Mouse (Mus musculus) spleen, adult 2 months (tissue): ENCODE measurements around the gene Gpr137. TPM values are rescaled to one million over a fixed set of nuclear protein-coding genes. Genes with fewer than 3 reads are reported as not detected.
A peak's percentile ranks its signal among the peaks of the same experiment; 100 is the strongest.

Experiments used
- DNase-seq, 2 experiments: peaks; one replicate each; pipeline versions ENCODE4 v3.0.0 to v3.0.0-alpha.2; 2012 to 2021; ENCODE audit warnings: low spot score in 2 of 2, low read depth in 1 of 2
- H3K27ac ChIP-seq: fragments of 200-500 bp; 2 replicates; pipeline ENCODE4 v1.5.1; 2012; ENCODE audit warnings: low read length, inconsistent platforms; ENCODE audit not compliant: insufficient read depth
- H3K27me3 ChIP-seq: fragments of 200-500 bp; 2 replicates; pipeline ENCODE4 v1.6.1; 2012; ENCODE audit warnings: mild to moderate bottlenecking, moderate library complexity, low read length, inconsistent platforms; ENCODE audit not compliant: control insufficient read depth, insufficient read depth
- H3K36me3 ChIP-seq: fragments of 200-500 bp; 2 replicates; pipeline ENCODE4 v1.6.1; 2012; ENCODE audit warnings: mild to moderate bottlenecking, low read length, inconsistent platforms; ENCODE audit not compliant: control insufficient read depth, insufficient read depth
- H3K4me1 ChIP-seq: fragments of 200-500 bp; 2 replicates; pipeline ENCODE4 v1.6.1; 2011; ENCODE audit warnings: inconsistent platforms; ENCODE audit not compliant: control insufficient read depth, insufficient read depth, insufficient read length
- H3K4me3 ChIP-seq: fragments of 200-500 bp; 2 replicates; pipeline ENCODE4 v1.5.1; 2011; ENCODE audit warnings: mild to moderate bottlenecking, inconsistent platforms; ENCODE audit not compliant: insufficient read depth, insufficient read length; ENCODE audit errors: extremely low read depth
- CTCF ChIP-seq: fragments of 200-500 bp; IDR thresholded peaks from 2 replicates; pipeline ENCODE4 v1.5.1; 2011; ENCODE audit warnings: mild to moderate bottlenecking, inconsistent platforms; ENCODE audit not compliant: insufficient read depth, insufficient read length, insufficient replicate concordance; ENCODE audit errors: extremely low read depth
- POLR2A ChIP-seq: fragments of 200-500 bp; IDR thresholded peaks from 2 replicates; pipeline ENCODE4 v1.6.1; 2011; ENCODE audit warnings: low read depth, low read length, inconsistent platforms
- WGBS: fragments of 180-500 bp; shearing (Covaris S2); methylation state at CpG from one replicate; pipeline ENCODE4 v1.1.7; 2018; 5-methylcytosine and 5-hydroxymethylcytosine counted together
- polyA plus RNA-seq: library from polyadenylated mRNA; depleted of rRNA; stranded (reverse); fragments of >200 nt; gene quantifications from 2 replicates; pipeline ENCODE4 v1.2.3, GENCODE M21; 2012

The Gpr137 gene
- polyA plus RNA-seq, 1 experiment: 54.6 TPM

GRCm38 (mm10) chr19:6933436-6934194, 8.7 kb downstream of the Gpr137 start:
- Histone ChIP-seq H3K27me3 (peaks cover 19% of the 10 kb centered on the region), H3K4me1 (peaks cover 6% of the 10 kb centered on the region; the same call in 1 of the 2 replicates), H3K36me3 (no peaks in the 10 kb centered on the region), H3K4me3 (peak overlapping the region; percentile 22; the same call in 1 of the 2 replicates), H3K27ac (no peak overlapping the region)
- no peak for DNase-seq
- TF ChIP-seq POLR2A: no peak
- WGBS: 7% methylated on average over 58 of the region's 58 CpGs

GRCm38 (mm10) chr19:6933102-6933435, 9.2 kb downstream of the Gpr137 start:
- Histone ChIP-seq H3K27me3 (peaks cover 21% of the 10 kb centered on the region), H3K4me1 (peaks cover 6% of the 10 kb centered on the region; the same call in 1 of the 2 replicates)
- 69% methylated on average over 4 of the region's 4 CpGs for WGBS

GRCm38 (mm10) chr19:6932018-6932417, 10.3 kb downstream of the Gpr137 start:
- H3K27ac ChIP-seq: no peak overlapping the region
- WGBS: 78% methylated on average over 1 of the region's 1 CpGs
- no peaks in the 10 kb centered on the region for H3K36me3 ChIP-seq
- no peak for DNase-seq
- peaks cover 23% of the 10 kb centered on the region for H3K27me3 ChIP-seq
- H3K4me3 ChIP-seq: no peak overlapping the region
- TF ChIP-seq POLR2A: no peak
- no peak for TF ChIP-seq CTCF
- peaks cover 6% of the 10 kb centered on the region; the same call in 1 of the 2 replicates for H3K4me1 ChIP-seq

More at GRCm38 (mm10) chr19:6933102-6933435, 9.2 kb downstream of the Gpr137 start:
- H3K36me3 ChIP-seq: no peaks in the 10 kb centered on the region
- no peak overlapping the region for H3K27ac ChIP-seq
- no peak for DNase-seq
- TF ChIP-seq CTCF: no peak
- TF ChIP-seq POLR2A: no peak
- no peak overlapping the region for H3K4me3 ChIP-seq

GRCm38 (mm10) chr19:6931002-6931401, 11.3 kb downstream of the Gpr137 start:
- no peaks in the 10 kb centered on the region for H3K36me3 ChIP-seq
- DNase-seq: no peak
- H3K27ac ChIP-seq: no peak overlapping the region
- peaks cover 27% of the 10 kb centered on the region for H3K27me3 ChIP-seq
- TF ChIP-seq POLR2A (no peak), CTCF (no peak)
- H3K4me1 ChIP-seq: peaks cover 7% of the 10 kb centered on the region; the same call in 1 of the 2 replicates
- no peak overlapping the region for H3K4me3 ChIP-seq
- WGBS: 22% methylated on average over 2 of the region's 2 CpGs

- Histone ChIP-seq H3K36me3 (no peaks in the 10 kb centered on the region), H3K27me3 (peaks cover 20% of the 10 kb centered on the region), H3K27ac (no peak overlapping the region), H3K4me3 (no peak overlapping the region), H3K4me1 (peaks cover 10% of the 10 kb centered on the region)
- TF ChIP-seq POLR2A (no peak), CTCF (no peak)
- no peak for DNase-seq
- 34% methylated on average over 9 of the region's 9 CpGs for WGBS
Measured at GRCm38 (mm10) chr19:6928080-6928479, 14.2 kb downstream of the Gpr137 start.

GRCm38 (mm10) chr19:6926559-6927255, 15.6 kb downstream of the Gpr137 start:
- no peak for TF ChIP-seq CTCF
- TF ChIP-seq POLR2A: no peak
- Histone ChIP-seq H3K4me3 (no peak overlapping the region), H3K4me1 (peaks cover 13% of the 10 kb centered on the region), H3K36me3 (no peaks in the 10 kb centered on the region), H3K27me3 (peaks cover 14% of the 10 kb centered on the region), H3K27ac (no peak overlapping the region)
- DNase-seq: no peak
- 22% methylated on average over 26 of the region's 26 CpGs for WGBS
